Mouse (Mus musculus) ES-Bruce4 (cell line): ENCODE measurements around the gene Yif1b.

Source experiments
- CTCF ChIP-seq: IDR thresholded peaks from one replicate; pipeline ENCODE4 v1.8.1; 2011; ENCODE audit warnings: low read depth, low read length
- POLR2A ChIP-seq: IDR thresholded peaks from one replicate; pipeline ENCODE4 v1.8.1; 2011; ENCODE audit warnings: low read length; ENCODE audit not compliant: insufficient read depth

GRCm38 (mm10) chr7:29266931-29267330, 28.8 kb downstream of the Yif1b start:
- TF ChIP-seq CTCF (no peak), POLR2A (no peak)
